Mouse (Mus musculus) MEL (cell line): ENCODE data around the gene Ces1h.
"Not testable (repeated sequence)": the region's sequence is repeated elsewhere in the genome, so short reads cannot be mapped to it uniquely, and the experiment has no call there.

Experiments used
- CTCF ChIP-seq, 3 experiments: IDR thresholded peaks in 2 of 3; conservative IDR thresholded peaks in 1 of 3; 2 replicates each; pipeline ENCODE4 v1.5.1; 2011 to 2012; ENCODE audit warnings: low read length in 3 of 3, low read depth in 2 of 3, mild to moderate bottlenecking in 2 of 3, improper control_type of control experiment in 1 of 3, inconsistent platforms in 1 of 3, mixed read lengths in 1 of 3, moderate library complexity in 1 of 3; ENCODE audit not compliant: control insufficient read depth in 1 of 3, insufficient read depth in 1 of 3, poor library complexity in 1 of 3, severe bottlenecking in 1 of 3
- ELF1 ChIP-seq: IDR thresholded peaks from 2 replicates; pipeline ENCODE4 v1.6.1; 2014; ENCODE audit warnings: low read depth, mild to moderate bottlenecking, inconsistent platforms, low read length, improper control_type of control experiment, moderate library complexity
- GABPA ChIP-seq: IDR thresholded peaks from 2 replicates; pipeline ENCODE4 v1.6.1; 2012; ENCODE audit warnings: low read depth, mild to moderate bottlenecking, inconsistent platforms, low read length, improper control_type of control experiment, moderate library complexity
- GATA1 ChIP-seq: IDR thresholded peaks from 2 replicates; pipeline ENCODE4 v1.6.1; 2011; ENCODE audit warnings: low read depth, low read length, improper control_type of control experiment
- HCFC1 ChIP-seq: IDR thresholded peaks from 2 replicates; pipeline ENCODE4 v1.6.1; 2012; ENCODE audit warnings: low read depth, mild to moderate bottlenecking, inconsistent platforms, low read length, improper control_type of control experiment, moderate library complexity
- JUND ChIP-seq: IDR thresholded peaks from 2 replicates; pipeline ENCODE4 v1.6.1; 2011; ENCODE audit warnings: low read depth, mild to moderate bottlenecking, improper control_type of control experiment, low read length
- MAFK ChIP-seq: IDR thresholded peaks from 2 replicates; pipeline ENCODE4 v1.6.1; 2011; ENCODE audit warnings: low read depth, mild to moderate bottlenecking, low read length, improper control_type of control experiment, borderline replicate concordance
- RAD21 ChIP-seq: IDR thresholded peaks from 2 replicates; pipeline ENCODE4 v1.6.1; 2011; ENCODE audit warnings: mild to moderate bottlenecking, low read depth, low read length, improper control_type of control experiment
- TAL1 ChIP-seq: IDR thresholded peaks from 2 replicates; pipeline ENCODE4 v1.6.1; 2012; ENCODE audit warnings: mild to moderate bottlenecking, inconsistent platforms, low read length, moderate library complexity, mixed read lengths
- TBP ChIP-seq: IDR thresholded peaks from 2 replicates; pipeline ENCODE4 v1.8.0; 2011; ENCODE audit warnings: low read depth, low read length, improper control_type of control experiment
- UBTF ChIP-seq: IDR thresholded peaks from 2 replicates; pipeline ENCODE4 v1.6.1; 2012; ENCODE audit warnings: low read depth, mild to moderate bottlenecking, inconsistent platforms, low read length, improper control_type of control experiment, moderate library complexity, borderline replicate concordance; ENCODE audit not compliant: insufficient read depth
- USF1 ChIP-seq: IDR thresholded peaks from 2 replicates; pipeline ENCODE4 v1.6.1; 2014; ENCODE audit warnings: low read depth, mild to moderate bottlenecking, inconsistent platforms, low read length, improper control_type of control experiment, moderate library complexity
- ZC3H11A ChIP-seq: IDR thresholded peaks from 2 replicates; pipeline ENCODE4 v1.6.1; 2012; ENCODE audit warnings: low read depth, mild to moderate bottlenecking, inconsistent platforms, low read length, improper control_type of control experiment

- not testable (repeated sequence) for TF ChIP-seq CTCF (IDR thresholded peaks at IDR 0.05 in 2 of 3, conservative IDR thresholded peaks at IDR 0.05 in 1 of 3; ENCODE audit: control insufficient read depth in 1 of 3, insufficient read depth in 1 of 3, low read depth in 2 of 3, low read length in 3 of 3, poor library complexity in 1 of 3, severe bottlenecking in 1 of 3); ELF1; MAFK; UBTF; TBP; GABPA; ZC3H11A; GATA1; RAD21; USF1; TAL1; HCFC1; JUND
Observed at GRCm38 (mm10) chr8:93394079-93394619, 14.6 kb upstream of the Ces1h start.
